Mouse (Mus musculus): Measurements from ENCODE around the gene Snx6.

Snx6 gene

DNA sequence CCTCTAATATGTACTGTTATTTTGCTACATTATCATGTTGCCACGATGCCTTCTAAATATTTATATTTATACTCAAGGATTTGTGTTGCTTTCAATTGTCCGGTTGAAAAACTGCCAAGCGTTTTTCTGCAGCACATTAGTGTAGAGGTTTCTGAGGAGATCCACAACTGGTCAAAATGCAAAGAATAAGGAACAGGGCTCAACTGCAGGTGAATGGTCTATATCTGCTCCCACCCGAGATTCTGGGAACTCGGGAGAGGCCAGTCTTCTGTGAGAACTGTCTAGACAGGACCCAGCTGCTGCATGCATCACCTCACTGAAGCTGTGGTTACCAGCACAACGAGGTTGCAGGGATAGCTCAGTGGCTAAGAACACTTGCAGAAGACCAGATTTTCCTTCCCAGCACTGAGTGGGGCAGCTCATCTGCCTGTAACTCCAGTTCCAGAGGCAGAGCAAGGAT is 97.7 kb downstream of the Snx6 start:
- no peak for DNase-seq

DNA sequence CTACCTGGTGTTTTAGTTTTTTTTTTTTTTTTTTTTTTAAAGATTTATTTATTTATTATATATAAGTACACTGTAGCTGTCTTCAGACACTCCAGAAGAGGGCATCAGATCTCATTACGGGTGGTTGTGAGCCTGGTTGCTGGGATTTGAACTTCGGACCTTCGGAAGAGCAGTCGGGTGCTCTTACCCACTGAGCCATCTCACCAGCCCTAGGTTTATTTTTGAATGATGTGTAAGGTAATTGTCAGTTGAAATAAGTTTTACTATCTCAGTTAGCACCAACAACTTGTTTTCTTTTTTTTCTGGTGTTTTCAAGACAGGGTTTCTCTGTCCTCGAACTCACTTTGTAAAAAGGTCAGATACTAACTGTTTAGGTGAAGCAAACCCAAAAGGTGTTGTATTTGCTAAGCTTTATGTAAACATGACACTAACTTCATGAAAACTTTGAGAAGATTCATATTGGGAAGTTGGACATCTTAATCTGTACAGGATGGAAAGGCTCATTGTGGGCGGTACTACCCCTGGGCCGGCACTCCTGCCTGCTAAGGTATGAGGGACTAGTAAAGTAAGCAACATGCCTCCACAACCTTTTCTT is 98.4 kb downstream of the Snx6 start:
- DNase-seq, result peak; percentile 96
